Mouse (Mus musculus): ENCODE measurements around the gene Cfap299. TPM values are rescaled to one million over a fixed set of nuclear protein-coding genes. Genes with fewer than 3 reads are reported as not detected.

The Cfap299 gene
- polyA plus RNA-seq, 1 experiment from 2014 or later = 0.59 TPM

DNA sequence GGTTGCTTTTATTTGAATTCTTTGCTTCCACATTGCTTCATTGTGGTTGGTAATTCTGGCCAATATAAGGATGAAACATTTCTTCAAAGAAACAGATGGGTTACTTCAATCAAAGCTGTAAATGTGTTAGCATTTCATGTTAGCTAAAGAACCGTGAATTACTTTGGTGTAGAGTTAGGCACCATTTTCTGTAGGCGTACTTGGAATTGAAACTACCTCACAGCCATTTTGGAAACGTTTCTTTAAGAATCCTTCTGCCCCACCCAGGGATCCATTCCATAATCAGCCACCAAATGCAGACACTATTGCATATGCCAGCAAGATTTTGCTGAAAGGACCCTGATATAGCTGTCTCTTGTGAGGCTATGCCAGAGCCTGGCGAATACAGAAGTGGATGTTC lies 140.9 kb downstream of the Cfap299 start:
- no peak for ATAC-seq (ENCODE audit: low FRiP score, low TSS enrichment)
- Histone ChIP-seq H3K4me1 (ENCODE audit: control insufficient read depth, insufficient read depth, low read length) (no peaks in the 10 kb centered on the region), H3K9me3 (ENCODE audit: control insufficient read depth, low read length) (no peaks in the 10 kb centered on the region), H3K4me3 (replicated peaks; ENCODE audit: low read depth, low read length) (no peak overlapping the region), H3K27me3 (ENCODE audit: control insufficient read depth, insufficient read depth, low read length) (no peaks in the 10 kb centered on the region), H3K4me2 (ENCODE audit: low read length) (no peak overlapping the region), H3K36me3 (ENCODE audit: control insufficient read depth, insufficient read depth, low read length) (no peaks in the 10 kb centered on the region), H3K27ac (replicated peaks; ENCODE audit: low read depth, low read length) (no peak overlapping the region), H3K9ac (replicated peaks; ENCODE audit: low read length) (no peak overlapping the region)
- DNase-seq = no peak
- 87% methylated on average over 4 of the region's 4 CpGs for WGBS

DNA sequence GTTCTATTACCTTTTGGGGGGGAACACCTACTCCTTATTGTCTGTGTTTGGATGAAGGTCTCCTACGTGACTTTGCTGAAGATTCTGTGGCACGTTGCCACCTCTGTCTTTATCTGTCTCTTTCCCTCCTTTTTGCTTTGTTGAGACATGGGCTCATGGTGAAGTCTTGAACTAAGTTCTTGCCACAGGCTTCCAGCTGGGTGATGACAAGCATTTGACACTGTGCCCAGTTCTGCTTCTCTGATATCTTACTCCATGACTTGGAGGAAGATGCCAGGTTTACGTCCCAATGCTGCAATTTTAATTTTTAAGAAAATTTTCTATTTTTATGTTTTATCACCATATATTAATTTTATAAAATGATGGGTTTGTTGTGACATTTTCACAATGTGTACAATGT lies 147.4 kb downstream of the Cfap299 start:
- WGBS = 94% methylated on average over 3 of the region's 3 CpGs
- H3K27ac ChIP-seq (replicated peaks; ENCODE audit: low read depth, low read length) = no peak overlapping the region
- no peak overlapping the region for H3K4me2 ChIP-seq (ENCODE audit: low read length)
- ATAC-seq (ENCODE audit: low FRiP score, low TSS enrichment) = no peak
- H3K9me3 ChIP-seq (ENCODE audit: control insufficient read depth, low read length) = no peaks in the 10 kb centered on the region
- H3K9ac ChIP-seq (replicated peaks; ENCODE audit: low read length) = no peak overlapping the region
- no peaks in the 10 kb centered on the region for H3K36me3 ChIP-seq (ENCODE audit: control insufficient read depth, insufficient read depth, low read length)
- H3K4me3 ChIP-seq (replicated peaks; ENCODE audit: low read depth, low read length) = no peak overlapping the region
- DNase-seq = no peak
- H3K4me1 ChIP-seq (ENCODE audit: control insufficient read depth, insufficient read depth, low read length) = no peaks in the 10 kb centered on the region
- no peaks in the 10 kb centered on the region for H3K27me3 ChIP-seq (ENCODE audit: control insufficient read depth, insufficient read depth, low read length)

DNA sequence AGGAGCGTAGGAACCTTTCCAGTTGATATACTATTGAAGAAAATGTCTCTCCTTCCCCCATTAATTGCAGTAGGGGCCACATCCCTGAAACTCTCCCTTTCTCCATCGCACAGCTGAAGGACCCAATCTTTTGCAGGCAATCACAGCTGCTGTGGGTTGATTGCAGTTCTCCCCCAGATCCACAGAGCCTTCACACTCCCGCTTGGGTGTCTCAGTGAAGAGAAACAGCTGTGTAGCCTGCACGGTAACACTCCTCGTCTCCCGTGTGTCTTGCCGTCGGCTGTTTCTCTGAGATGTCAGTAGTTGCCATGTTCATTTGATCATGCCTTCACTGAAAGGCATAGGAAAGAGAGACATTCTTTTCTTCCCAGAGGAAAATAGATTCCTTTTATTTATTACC lies 148.2 kb downstream of the Cfap299 start:
- 90% methylated on average over 8 of the region's 8 CpGs for WGBS
- H3K4me1 ChIP-seq (ENCODE audit: control insufficient read depth, insufficient read depth, low read length) = no peaks in the 10 kb centered on the region
- no peaks in the 10 kb centered on the region for H3K27me3 ChIP-seq (ENCODE audit: control insufficient read depth, insufficient read depth, low read length)
- no peak for DNase-seq
- no peak overlapping the region for H3K4me2 ChIP-seq (ENCODE audit: low read length)
- no peaks in the 10 kb centered on the region for H3K36me3 ChIP-seq (ENCODE audit: control insufficient read depth, insufficient read depth, low read length)
- no peaks in the 10 kb centered on the region for H3K9me3 ChIP-seq (ENCODE audit: control insufficient read depth, low read length)
- no peak overlapping the region for H3K9ac ChIP-seq (replicated peaks; ENCODE audit: low read length)
- H3K27ac ChIP-seq (replicated peaks; ENCODE audit: low read depth, low read length) = no peak overlapping the region
- no peak overlapping the region for H3K4me3 ChIP-seq (replicated peaks; ENCODE audit: low read depth, low read length)
- ATAC-seq (ENCODE audit: low FRiP score, low TSS enrichment) = no peak

DNA sequence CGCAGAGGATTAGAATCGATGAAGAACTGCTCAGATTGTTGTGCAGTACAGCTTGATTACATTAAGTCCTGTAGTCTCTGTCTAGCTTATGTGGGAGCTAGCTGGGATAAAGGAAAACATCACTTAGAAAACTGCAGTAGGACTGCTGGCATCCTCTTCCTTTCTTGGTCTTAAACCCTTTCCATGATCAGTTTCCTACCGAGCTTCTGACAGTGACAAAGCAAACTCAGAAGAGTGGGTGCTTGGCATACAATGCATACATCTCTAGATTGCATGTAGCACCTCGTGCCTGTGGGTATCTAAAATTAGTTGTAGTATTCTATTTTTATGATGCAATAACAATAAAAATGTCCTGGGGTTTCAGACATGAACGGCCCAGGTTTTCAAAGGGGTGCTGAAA lies 154.4 kb downstream of the Cfap299 start:
- Histone ChIP-seq H3K27me3 (ENCODE audit: control insufficient read depth, insufficient read depth, low read length) (no peaks in the 10 kb centered on the region), H3K27ac (replicated peaks; ENCODE audit: low read depth, low read length) (no peak overlapping the region), H3K4me1 (ENCODE audit: control insufficient read depth, insufficient read depth, low read length) (no peaks in the 10 kb centered on the region), H3K36me3 (ENCODE audit: control insufficient read depth, insufficient read depth, low read length) (no peaks in the 10 kb centered on the region), H3K9ac (replicated peaks; ENCODE audit: low read length) (no peak overlapping the region), H3K4me3 (replicated peaks; ENCODE audit: low read depth, low read length) (no peak overlapping the region), H3K4me2 (ENCODE audit: low read length) (no peak overlapping the region), H3K9me3 (ENCODE audit: control insufficient read depth, low read length) (no peaks in the 10 kb centered on the region)
- DNase-seq = no peak
- no peak for ATAC-seq (ENCODE audit: low FRiP score, low TSS enrichment)
- WGBS = 75% methylated on average over 5 of the region's 5 CpGs

DNA sequence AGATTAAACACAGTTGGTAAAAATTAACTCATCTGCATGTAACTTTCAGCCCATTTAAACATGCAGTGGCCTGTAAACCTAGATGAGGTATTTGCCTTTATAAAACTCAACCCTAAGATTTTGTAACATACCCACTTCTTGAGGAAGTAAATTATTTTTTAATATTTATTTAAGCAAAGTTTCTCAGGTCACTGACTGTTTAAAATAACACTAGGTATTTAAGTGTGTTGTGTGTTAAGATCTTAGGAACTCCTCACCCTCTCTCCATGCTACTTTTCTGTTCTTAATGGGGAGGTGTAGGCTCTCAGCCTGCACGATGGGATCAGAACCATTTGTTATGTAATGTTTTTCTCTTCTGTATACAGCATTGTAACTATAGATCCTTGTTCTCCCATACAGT lies 156.1 kb downstream of the Cfap299 start:
- Histone ChIP-seq H3K27ac (replicated peaks; ENCODE audit: low read depth, low read length) (no peak overlapping the region), H3K9ac (replicated peaks; ENCODE audit: low read length) (no peak overlapping the region), H3K9me3 (ENCODE audit: control insufficient read depth, low read length) (no peaks in the 10 kb centered on the region), H3K27me3 (ENCODE audit: control insufficient read depth, insufficient read depth, low read length) (no peaks in the 10 kb centered on the region), H3K4me1 (ENCODE audit: control insufficient read depth, insufficient read depth, low read length) (no peaks in the 10 kb centered on the region), H3K4me2 (ENCODE audit: low read length) (no peak overlapping the region), H3K36me3 (ENCODE audit: control insufficient read depth, insufficient read depth, low read length) (no peaks in the 10 kb centered on the region), H3K4me3 (replicated peaks; ENCODE audit: low read depth, low read length) (no peak overlapping the region)
- 91% methylated on average over 1 of the region's 1 CpGs for WGBS
- no peak for ATAC-seq (ENCODE audit: low FRiP score, low TSS enrichment)
- no peak for DNase-seq

DNA sequence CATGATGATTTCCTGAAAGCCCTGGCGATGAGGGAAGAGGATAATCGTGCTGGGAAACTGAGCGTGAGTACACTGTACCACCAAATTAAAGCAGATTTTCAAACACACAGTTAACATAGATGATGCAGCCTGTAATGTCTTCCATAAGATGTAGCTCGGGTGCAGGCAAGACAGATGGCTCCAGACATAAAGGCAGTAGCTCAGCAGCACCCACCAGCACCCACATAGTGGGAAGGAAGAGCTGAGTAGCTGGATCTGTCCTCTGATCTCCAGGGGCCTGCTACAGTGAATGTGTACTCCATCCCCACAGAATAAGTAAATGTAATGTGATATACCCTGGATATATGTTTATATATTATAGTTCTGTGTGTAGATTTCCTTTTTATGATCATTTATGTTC lies 169.2 kb downstream of the Cfap299 start:
- ATAC-seq (ENCODE audit: low FRiP score, low TSS enrichment) (no peak), DNase-seq (no peak)
- Histone ChIP-seq H3K4me2 (ENCODE audit: low read length) (no peak overlapping the region), H3K4me3 (replicated peaks; ENCODE audit: low read depth, low read length) (no peak overlapping the region), H3K36me3 (ENCODE audit: control insufficient read depth, insufficient read depth, low read length) (no peaks in the 10 kb centered on the region), H3K27me3 (ENCODE audit: control insufficient read depth, insufficient read depth, low read length) (no peaks in the 10 kb centered on the region), H3K4me1 (ENCODE audit: control insufficient read depth, insufficient read depth, low read length) (no peaks in the 10 kb centered on the region), H3K27ac (replicated peaks; ENCODE audit: low read depth, low read length) (no peak overlapping the region), H3K9ac (replicated peaks; ENCODE audit: low read length) (no peak overlapping the region), H3K9me3 (ENCODE audit: control insufficient read depth, low read length) (no peaks in the 10 kb centered on the region)
- 90% methylated on average over 4 of the region's 4 CpGs for WGBS

DNA sequence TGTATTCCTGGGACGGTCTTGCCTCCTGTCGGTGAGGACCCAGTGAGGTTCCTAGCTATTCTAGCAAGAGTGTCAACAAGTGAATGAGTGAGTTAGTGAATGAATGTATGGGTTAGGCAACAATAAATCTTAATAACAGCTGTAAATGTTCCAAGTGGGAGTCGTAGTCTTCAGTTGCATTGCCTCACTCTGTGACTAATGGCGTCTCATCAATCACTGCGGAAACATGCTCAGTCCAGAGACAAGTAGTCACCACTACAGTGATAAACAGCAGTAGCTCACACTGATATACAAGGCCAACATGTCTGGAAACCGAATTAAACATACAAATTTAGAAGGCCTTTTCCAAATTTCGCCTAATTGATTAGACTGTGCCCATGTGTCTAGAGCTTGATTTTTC lies 187.1 kb downstream of the Cfap299 start:
- WGBS = 93% methylated on average over 7 of the region's 7 CpGs
- no peak for ATAC-seq (ENCODE audit: low FRiP score, low TSS enrichment)

DNA sequence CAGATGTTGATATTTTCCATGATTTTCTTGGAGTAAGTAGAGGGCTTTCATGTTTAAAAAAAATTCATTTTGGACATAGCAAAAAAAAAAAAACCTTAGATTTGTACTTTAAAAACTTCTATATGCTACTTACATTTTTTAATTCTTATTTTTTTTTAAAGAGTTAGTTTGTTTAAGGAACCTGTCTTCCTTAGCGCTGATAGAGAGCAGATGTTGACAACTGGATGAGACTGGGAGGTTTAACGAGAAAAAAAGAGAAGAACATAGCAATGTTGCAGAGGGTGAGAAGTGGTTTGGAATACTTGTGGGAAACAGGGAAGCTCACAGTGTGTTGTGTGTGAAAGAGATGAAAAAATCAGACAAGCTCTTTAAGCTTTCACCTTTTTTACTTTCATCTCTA lies 191.0 kb downstream of the Cfap299 start:
- DNase-seq = no peak
- Histone ChIP-seq H3K4me1 (ENCODE audit: control insufficient read depth, insufficient read depth, low read length) (no peaks in the 10 kb centered on the region), H3K36me3 (ENCODE audit: control insufficient read depth, insufficient read depth, low read length) (no peaks in the 10 kb centered on the region), H3K27me3 (ENCODE audit: control insufficient read depth, insufficient read depth, low read length) (no peaks in the 10 kb centered on the region), H3K4me2 (ENCODE audit: low read length) (no peak overlapping the region), H3K9ac (replicated peaks; ENCODE audit: low read length) (no peak overlapping the region), H3K27ac (replicated peaks; ENCODE audit: low read depth, low read length) (no peak overlapping the region), H3K9me3 (ENCODE audit: control insufficient read depth, low read length) (no peaks in the 10 kb centered on the region), H3K4me3 (replicated peaks; ENCODE audit: low read depth, low read length) (no peak overlapping the region)
- WGBS = 87% methylated on average over 2 of the region's 2 CpGs
- no peak for ATAC-seq (ENCODE audit: low FRiP score, low TSS enrichment)

More for the DNA sequence above, 187.1 kb downstream of the Cfap299 start:
- Histone ChIP-seq H3K9me3 (ENCODE audit: control insufficient read depth, low read length) (no peaks in the 10 kb centered on the region), H3K4me1 (ENCODE audit: control insufficient read depth, insufficient read depth, low read length) (no peaks in the 10 kb centered on the region), H3K4me3 (replicated peaks; ENCODE audit: low read depth, low read length) (no peak overlapping the region), H3K27me3 (ENCODE audit: control insufficient read depth, insufficient read depth, low read length) (no peaks in the 10 kb centered on the region), H3K36me3 (ENCODE audit: control insufficient read depth, insufficient read depth, low read length) (no peaks in the 10 kb centered on the region), H3K27ac (replicated peaks; ENCODE audit: low read depth, low read length) (no peak overlapping the region), H3K4me2 (ENCODE audit: low read length) (no peak overlapping the region), H3K9ac (replicated peaks; ENCODE audit: low read length) (no peak overlapping the region)
- DNase-seq = no peak

DNA sequence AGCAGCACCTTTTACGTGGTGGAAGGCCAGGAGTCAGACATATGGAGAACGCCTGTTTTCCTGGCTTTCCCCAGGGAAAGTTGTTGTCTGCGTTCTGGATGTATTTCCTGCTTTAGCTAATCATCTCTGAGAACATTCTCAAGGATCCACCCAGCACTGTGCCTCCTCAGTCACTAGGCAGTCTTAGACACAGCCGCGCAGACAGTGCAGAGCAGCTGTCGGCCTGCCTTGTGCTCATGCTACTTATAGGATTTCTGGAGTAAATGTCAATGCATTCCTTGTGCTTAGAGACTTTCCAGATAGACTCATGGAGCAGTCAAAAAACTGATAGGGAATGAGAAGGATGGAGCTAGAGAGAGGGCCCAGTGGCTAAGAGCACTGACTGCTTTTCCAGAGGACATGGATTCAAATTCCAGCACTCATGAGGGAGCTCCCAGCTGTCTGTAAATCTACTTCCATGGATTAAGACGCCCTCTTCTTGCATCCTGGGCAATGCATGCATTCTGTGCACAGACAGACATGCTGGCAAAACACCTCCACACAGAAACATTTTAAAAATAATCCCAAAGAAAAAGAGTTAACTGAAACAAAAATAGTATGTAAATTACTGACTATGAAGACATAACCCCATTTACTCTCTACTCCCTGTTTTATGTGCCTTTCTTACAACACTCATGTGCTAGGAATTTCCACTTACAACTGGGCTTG lies 193.3 kb downstream of the Cfap299 start:
- H3K27ac ChIP-seq (replicated peaks; ENCODE audit: low read depth, low read length) = no peak overlapping the region
- WGBS = 93% methylated on average over 7 of the region's 7 CpGs
- H3K36me3 ChIP-seq (ENCODE audit: control insufficient read depth, insufficient read depth, low read length) = no peaks in the 10 kb centered on the region
- H3K4me2 ChIP-seq (ENCODE audit: low read length) = no peak overlapping the region
- DNase-seq = no peak
- no peaks in the 10 kb centered on the region for H3K27me3 ChIP-seq (ENCODE audit: control insufficient read depth, insufficient read depth, low read length)
- no peaks in the 10 kb centered on the region for H3K9me3 ChIP-seq (ENCODE audit: control insufficient read depth, low read length)
- no peak overlapping the region for H3K9ac ChIP-seq (replicated peaks; ENCODE audit: low read length)
- H3K4me3 ChIP-seq (replicated peaks; ENCODE audit: low read depth, low read length) = no peak overlapping the region
- ATAC-seq (ENCODE audit: low FRiP score, low TSS enrichment) = no peak
- no peaks in the 10 kb centered on the region for H3K4me1 ChIP-seq (ENCODE audit: control insufficient read depth, insufficient read depth, low read length)
